Mouse (Mus musculus): Measurements from ENCODE around the gene Dlgap5.

GRCm38 (mm10) chr14:47371689-47372088 is 46.5 kb downstream of the Dlgap5 start:
- TF ChIP-seq CTCF (IDR thresholded peaks at IDR 0.05; ENCODE audit: control insufficient read depth, insufficient read depth, insufficient replicate concordance, low read depth, low read length), result no peak
- TF ChIP-seq POLR2A (IDR thresholded peaks at IDR 0.05; ENCODE audit: control insufficient read depth, low read depth, low read length), result no peak
